Mouse (Mus musculus) monocyte, adult 5-6 weeks (primary cell): ENCODE data around the gene Pitpnc1. TPM values are rescaled to one million over a fixed set of nuclear protein-coding genes. Genes with fewer than 3 reads are reported as not detected.
A peak's percentile ranks its signal among the peaks of the same experiment; 100 is the strongest.

Experiments
- ATAC-seq: fragments of 153-309, 156-312 bp; replicated peaks from 2 replicates; pipeline ENCODE4 v1.8.0; 2017; ENCODE audit warnings: mild to moderate bottlenecking; ENCODE audit not compliant: low TSS enrichment, insufficient number of reproducible peaks, severe bottlenecking, poor library complexity, low FRiP score
- total RNA-seq: library from RNA; stranded (forward); fragments of 200-1000, 200-491, 200-594 nt; gene quantifications from 3 replicates; pipeline ENCODE4 v1.2.3, GENCODE M21; 2017

Pitpnc1 gene
- total RNA-seq, 1 experiment from 2014 or later = 18.5 TPM

DNA sequence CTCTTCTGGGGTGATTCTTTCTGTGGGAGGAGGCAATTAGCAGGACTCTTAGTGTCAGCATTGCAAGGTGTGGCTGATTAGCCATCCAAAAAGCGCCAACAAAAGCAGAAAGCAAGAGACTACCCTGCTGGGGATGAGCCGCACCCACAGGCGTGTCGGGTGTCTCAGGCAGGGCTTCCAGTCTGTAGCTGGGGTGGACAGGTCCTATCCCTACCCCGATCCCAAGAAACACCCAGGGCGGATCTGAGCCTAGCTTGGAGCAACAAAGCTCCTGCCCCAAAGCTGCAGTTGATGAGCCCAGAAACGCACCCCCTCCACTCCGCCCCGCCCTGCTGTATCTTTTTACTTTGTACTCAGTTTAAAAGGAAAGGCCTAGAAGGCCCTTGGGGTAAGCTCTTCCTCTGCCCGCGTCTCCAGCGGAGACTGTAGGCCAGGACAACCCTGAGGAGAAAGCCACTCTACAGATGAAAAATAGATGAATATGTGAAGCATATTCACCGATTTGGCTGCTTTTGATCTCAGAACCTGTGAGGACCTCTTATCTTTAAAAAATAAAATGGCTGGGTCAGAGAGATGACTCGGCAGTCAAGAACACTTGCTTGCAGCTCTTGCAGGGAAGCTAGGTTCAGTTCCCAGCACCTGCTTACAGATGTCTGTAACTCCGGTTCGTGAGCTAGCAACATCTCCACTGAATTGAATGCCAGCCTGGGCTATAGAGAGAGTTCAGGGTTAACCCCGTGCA lies 21.2 kb downstream of the Pitpnc1 start:
- ATAC-seq = no peak

DNA sequence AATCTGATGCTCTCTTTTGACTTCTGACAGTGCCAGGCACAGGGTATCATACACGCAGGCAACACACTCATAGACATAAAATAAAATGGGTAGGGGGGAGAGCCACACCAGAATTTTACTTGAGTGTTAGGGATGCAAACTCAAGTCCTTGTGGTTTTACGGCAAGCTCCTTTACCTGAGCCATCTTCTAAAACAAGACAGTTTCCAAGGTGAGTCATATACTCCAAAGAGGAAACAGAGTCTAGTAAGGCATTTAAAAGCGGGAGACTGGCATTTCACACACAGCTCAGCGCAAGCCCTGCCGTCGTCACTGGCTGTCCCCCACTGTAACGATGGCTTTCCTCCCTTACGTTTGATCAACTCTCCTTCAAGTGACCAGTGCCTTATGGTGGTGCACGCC lies 22.6 kb downstream of the Pitpnc1 start:
- ATAC-seq = no peak

DNA sequence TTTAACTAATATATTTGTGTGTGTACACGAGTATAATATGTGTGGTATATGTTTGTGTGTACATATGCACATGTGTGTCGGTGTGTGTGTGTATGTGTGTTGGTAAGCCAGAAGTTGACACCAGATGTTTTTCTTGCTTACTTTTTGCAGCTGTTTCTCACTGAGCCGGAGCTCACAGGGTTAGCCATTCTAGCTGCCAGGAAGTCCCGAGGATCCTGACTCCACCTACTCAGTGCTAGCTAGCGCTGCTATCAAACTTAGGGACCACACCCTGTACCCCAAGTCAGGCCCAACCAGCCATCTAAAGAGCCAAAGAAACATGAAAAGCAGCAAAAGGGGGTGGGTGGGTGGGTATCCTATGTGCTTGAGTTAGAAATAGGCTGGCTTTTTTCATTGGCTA lies 23.1 kb downstream of the Pitpnc1 start:
- no peak for ATAC-seq

- ATAC-seq = no peak
Observed at GRCm38 (mm10) chr11:107446650-107447049, 23.8 kb downstream of the Pitpnc1 start.

- ATAC-seq = no peak
Observed at GRCm38 (mm10) chr11:107445683-107446082, 24.8 kb downstream of the Pitpnc1 start.

GRCm38 (mm10) chr11:107443121-107444095 lies 27.1 kb downstream of the Pitpnc1 start:
- ATAC-seq = no peak

GRCm38 (mm10) chr11:107441050-107441449 lies 29.4 kb downstream of the Pitpnc1 start:
- ATAC-seq = peak; percentile 76

- ATAC-seq = no peak
Observed at GRCm38 (mm10) chr11:107438140-107438539, 32.4 kb downstream of the Pitpnc1 start.

- no peak for ATAC-seq
Observed at GRCm38 (mm10) chr11:107437723-107438122, 32.8 kb downstream of the Pitpnc1 start.

GRCm38 (mm10) chr11:107435776-107436449 lies 34.6 kb downstream of the Pitpnc1 start:
- no peak for ATAC-seq

DNA sequence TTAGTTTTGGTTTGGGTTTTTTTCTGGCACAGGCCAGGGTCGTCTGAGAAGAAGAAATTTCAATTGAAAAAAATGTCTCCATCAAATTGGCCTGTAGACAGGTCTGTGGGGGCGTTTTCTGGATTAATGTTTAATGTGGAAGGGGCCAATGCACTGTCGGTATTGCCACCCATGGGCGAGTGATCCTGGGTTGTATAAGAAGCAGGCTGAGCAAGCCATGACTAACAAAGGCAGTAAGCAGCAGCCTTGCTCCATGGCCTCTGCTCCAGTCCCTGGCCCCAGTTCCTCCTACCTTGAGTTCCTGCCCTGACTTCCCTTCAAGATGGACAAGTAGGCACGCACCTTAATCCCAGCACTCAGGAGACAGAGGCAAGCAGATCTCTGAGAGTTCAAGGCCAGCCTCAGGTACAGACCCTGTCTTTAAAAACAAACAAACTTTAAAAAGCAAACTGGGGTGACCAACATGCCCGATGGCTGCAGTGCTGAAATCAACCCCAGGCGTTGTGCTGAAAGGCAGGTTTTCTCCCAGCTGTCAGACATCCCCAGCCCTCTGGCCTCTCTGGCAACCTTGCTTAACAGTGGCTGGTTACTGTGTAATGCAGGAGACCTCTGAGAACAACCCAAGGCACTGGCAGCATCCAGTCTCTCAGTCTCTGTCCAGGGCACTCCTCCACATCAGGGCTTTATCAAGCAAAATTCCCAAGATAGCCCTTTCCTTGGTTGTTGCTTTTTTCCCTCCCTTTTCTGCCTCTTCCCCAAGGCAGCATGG lies 39.1 kb downstream of the Pitpnc1 start:
- ATAC-seq = no peak

DNA sequence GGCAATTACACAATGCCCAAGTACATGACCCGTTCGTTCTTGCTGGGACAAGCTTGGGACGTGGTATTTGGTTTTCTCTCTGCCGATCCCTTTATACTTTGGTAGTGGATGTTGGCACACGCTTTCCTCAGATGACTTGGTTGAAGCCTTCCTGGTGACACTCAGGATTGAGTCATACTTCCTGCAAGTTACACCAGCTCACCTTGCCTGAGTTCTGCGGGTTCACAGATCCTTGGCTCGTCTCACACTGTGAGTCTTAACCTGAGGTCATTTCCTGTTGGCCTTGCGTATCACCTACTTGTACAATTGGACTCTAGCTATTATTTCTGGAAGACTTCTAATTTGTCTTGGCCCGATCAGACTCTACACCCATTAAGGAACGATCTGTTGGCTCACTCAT lies 42.5 kb downstream of the Pitpnc1 start:
- ATAC-seq = 0 out of 2 replicates have a peak, but pooled peaks have one; percentile 53

DNA sequence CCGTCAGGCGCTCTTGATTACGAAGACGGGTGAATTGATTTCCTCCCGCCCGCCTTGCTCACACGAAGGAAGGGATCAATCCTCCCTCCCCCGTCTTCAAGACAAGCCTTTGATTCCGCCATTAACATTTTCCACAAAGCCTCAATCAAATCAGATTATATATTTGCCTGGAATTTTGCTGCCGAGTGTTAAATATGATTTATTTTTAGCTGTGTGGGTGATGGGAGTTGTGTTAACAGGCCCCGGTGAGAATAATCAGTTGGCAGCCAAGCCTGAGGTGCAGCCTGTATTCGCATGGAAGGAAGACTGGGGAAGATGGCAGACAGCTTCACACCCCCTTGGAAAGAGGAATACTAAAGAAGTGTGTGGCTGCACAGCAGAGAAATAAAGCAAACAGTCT lies 46.3 kb downstream of the Pitpnc1 start:
- no peak for ATAC-seq

GRCm38 (mm10) chr11:107422356-107422754 lies 48.1 kb downstream of the Pitpnc1 start:
- no peak for ATAC-seq

- ATAC-seq = no peak
Observed at GRCm38 (mm10) chr11:107421751-107422355, 48.6 kb downstream of the Pitpnc1 start.

GRCm38 (mm10) chr11:107419925-107420324 lies 50.6 kb downstream of the Pitpnc1 start:
- no peak for ATAC-seq

- peak; percentile 96 for ATAC-seq
Observed at GRCm38 (mm10) chr11:107417041-107417583, 53.4 kb downstream of the Pitpnc1 start.

DNA sequence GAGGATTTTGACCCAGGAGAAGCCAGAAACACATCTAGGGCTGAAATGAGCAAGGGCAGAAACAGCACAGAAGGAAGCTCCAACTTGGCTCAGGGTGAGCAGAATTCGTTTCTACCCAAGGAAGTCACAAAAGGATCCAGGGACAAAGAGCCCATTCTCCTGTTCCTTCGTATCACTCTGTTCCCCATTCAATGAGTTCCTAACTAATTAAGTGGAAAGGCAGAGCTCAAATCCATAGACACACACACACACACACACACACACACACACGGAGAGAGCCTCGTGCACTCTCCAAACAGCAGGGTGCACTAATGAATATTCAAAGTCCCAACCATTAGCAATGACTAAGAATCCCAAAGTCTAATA lies 54.0 kb downstream of the Pitpnc1 start:
- ATAC-seq = no peak
